Mouse (Mus musculus) megakaryocyte progenitor cell, adult 5-6 weeks (primary cell): ENCODE results near the gene Phldb3. TPM values are rescaled to one million over a fixed set of nuclear protein-coding genes. Genes with fewer than 3 reads are reported as not detected.
"Not testable (repeated sequence)": the region's sequence is repeated elsewhere in the genome, so short reads cannot be mapped to it uniquely, and the experiment has no call there.

Source experiments
- ATAC-seq: replicated peaks from 2 replicates; pipeline ENCODE4 v1.8.0; 2016; ENCODE audit warnings: mild to moderate bottlenecking, moderate TSS enrichment, inconsistent platforms; ENCODE audit not compliant: poor library complexity
- total RNA-seq, 2 experiments: library from RNA; stranded (forward) in 1 of 2; stranded (reverse) in 1 of 2; fragments of 157-497, 149-512 nt in 1 of 2; fragments of 200-1000 nt in 1 of 2; gene quantifications; 2 replicates each; pipeline versions ENCODE4 v1.2.3 to v1.2.4; 2015 to 2017

Phldb3 gene
- total RNA-seq, 2 experiments from 2014 or later: 4.5 to 11.5 TPM

- ATAC-seq: peak; percentile 70
These were observed 16.8 kb upstream of the Phldb3 start for GRCm38 (mm10) chr7:24593621-24594308.

DNA sequence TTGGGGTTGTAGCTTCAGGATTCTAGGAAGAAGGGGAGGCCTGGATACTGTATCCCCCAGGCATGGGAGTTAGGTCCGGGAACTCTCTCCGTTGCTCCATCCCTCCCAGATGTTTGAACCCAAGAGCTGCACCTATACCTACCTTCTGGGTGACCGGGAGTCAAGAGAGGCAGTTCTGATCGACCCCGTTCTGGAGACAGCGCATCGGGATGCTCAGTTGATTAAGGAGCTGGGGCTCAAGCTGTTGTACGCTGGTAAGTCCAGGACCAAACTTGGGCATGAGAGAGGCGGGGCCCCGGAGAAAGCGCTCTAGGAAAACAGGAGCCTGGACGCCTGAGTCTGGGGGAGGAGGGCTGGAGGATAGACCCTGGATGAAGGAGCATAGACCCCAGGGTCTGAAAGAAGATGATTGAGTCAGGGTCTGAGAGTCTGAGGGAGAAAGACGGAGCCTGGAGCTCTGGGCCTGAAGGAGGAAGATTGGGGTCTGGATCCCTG, 16.2 kb upstream of the Phldb3 start:
- no peak for ATAC-seq

DNA sequence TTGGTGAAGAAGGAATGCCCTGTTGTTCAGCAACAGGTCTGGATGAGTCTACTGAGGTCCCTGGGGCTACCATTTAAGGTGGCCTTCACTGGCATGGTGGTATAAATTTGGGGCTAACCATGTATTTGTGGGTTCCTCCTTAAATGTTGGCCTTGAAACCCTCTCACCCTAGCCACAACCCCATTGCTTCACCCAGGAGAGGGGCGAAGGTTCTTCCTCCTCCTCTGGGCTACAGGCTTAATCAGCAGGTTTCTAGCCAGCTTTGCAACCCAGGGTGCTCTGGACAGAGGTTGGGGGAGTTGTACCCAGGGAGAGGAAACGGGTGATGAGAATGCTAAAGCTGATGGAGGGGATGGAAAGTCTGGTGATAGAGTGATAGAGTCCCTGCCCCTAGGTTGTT, 15.1 kb upstream of the Phldb3 start:
- peak; percentile 61 for ATAC-seq

DNA sequence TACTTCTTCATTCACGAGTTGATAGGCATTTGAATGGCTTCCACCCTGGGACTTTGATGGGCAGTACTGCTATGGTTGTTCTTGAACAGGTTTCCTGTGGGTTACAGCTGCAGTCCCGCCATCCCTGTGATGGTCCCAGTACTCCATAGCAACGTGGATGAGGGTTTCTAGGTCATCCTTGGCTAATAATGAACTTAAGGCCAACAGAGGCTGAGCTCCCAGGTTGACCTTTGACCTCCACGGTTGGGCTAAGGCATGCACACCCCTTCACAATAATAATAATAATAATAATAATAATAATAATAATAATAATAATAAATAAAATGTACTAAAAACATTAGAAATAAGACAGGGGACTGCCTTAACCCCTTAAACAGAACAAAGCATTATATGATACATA, 12.4 kb upstream of the Phldb3 start:
- no peak for ATAC-seq

DNA sequence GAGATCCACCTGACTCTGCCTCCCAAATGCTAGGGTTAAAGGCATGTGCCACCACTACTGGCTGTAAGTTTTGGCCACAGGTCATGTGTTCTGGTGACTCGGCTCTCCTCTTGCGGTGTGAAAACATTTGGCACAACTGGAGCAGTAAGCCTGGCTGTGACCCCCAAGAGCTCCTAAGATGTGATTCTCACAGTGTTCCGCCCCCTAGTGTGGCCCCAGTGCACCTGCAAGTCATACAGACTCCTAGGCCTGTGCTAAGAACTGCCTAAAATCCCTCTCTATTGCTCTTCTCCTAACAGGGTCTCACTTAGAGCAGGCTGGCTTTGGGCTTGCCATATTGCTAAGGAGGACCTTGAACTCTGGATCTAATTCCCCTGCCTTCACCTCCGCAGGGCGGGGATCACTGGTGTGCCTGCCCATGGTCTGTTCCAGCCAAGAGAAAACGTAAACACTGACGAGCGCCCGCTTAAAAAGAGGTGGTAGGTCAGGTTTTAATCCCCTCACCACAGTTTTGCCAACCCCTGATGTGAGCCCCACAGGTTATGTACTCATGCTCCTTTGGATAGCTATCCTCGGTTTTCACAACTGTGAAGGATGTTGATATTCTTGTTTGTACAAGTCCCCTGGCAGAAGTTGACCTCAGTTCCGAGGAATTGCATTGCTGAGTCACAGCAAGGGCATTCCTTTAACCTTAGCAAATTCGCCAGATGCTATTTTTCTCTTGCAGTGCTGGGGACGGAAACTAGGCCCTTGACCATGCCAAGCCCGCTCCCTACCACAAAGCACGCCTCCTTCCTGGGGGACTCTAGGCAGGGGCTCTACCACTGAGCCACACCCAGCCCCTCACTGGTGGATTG, 11.1 kb upstream of the Phldb3 start:
- ATAC-seq: 0 out of 2 replicates have a peak, but pooled peaks have one; percentile 40

DNA sequence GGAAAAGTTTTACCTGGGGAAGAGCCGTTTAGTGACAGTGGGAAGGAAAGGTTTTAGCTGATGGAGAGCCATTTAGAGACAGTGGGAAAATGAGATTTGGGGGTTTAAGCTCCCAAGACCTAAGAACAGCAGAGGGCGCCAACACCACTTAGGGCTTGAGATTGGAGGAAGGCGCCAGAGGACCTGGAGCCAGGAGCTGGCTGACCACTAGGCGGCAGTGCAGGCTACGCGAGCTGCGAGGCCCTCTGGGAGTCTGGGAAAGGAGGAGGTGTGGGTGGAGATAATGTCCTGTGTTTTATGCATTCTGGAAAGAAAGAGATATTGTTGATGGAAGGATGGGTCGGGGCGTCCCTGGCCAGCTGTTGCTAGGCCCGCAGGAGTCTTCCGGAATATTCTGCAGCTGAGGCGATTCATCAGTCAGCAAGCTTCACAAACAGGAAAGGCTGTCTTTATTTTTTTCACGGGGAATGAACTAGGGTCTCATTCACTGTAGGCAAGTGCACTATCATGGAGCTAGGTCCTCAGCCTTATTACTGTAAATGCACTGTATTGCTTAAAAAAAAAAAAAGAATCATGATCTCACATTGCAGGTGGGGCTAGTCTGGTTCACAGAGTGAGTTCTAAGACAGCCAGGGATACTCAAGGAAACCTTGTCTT, 9.5 kb upstream of the Phldb3 start:
- ATAC-seq: peak; percentile 100

- ATAC-seq: no peak
These were observed 5.0 kb upstream of the Phldb3 start for GRCm38 (mm10) chr7:24605561-24605960.

- ATAC-seq: no peak
These were observed 4.5 kb upstream of the Phldb3 start for GRCm38 (mm10) chr7:24606046-24606445.

DNA sequence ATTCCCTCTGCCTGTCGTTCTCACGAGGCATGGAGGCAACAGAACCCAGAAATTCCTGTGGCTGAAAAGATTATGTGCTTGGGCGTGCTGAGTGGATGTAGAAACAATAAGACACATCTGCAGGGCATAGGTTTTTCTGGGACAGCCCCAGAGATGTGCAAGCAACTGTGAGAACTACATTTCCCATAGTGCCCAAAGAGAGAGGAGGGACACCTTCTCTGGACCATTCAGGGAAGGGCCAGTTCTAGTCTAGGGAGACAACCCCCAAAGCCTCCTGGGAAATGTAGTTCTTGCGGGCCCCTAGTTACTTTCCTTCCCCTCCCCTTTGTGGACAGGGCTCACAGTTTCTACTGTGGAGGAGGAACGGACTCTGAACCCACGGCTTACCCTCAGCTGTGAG, 2.5 kb upstream of the Phldb3 start:
- peak; percentile 77 for ATAC-seq

DNA sequence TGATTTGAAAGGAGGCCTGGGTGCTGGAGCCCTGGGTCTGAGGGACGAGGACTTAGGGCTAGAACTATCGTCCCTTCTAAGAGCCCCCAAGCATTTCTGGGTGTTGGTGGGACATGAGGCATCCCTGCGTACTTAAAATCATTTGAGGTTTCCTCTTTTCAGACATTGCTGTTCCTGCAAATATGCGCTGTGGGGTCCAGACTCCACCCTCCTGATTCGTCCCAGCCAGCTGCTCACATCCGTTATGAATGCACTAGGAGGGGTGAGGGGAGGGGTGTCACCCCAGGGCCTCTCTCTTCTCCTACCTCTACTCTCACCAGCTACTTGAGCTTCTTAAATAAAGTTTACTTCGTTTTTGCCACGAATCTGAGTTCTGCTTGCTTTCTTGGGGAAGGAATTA, 2.0 kb upstream of the Phldb3 start:
- ATAC-seq: peak; percentile 24; the same call in 1 of the 2 replicates

DNA sequence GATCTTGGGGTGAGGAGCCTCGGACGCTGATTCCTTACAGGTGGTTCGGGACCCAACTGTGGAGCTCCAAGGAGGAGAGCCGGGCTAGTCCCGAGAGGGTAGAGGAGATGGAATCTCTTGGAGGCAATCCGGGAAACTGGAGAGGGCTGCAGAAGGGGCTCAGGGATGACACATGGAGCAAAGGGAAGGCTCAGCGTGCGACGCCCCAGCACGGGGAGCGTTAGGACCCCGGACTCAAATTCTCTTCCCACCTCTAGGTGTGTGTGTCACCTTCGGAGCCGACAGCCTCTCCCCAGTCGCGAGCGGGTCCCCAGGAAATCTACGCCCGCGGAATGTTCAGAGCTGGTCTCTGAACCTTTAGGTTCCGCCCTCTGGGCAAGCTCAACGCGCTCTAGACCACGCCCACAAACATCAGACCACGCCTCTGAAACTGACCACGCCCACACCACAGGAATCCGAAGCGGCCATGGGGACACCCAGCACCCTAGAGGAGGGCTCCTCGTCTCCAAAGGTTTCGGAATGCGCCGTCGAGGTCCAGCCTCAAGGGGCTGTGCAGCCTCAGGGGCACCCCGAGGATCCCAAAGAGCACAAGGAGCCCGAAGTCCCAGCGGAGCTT, 424 bp downstream of the Phldb3 start:
- ATAC-seq: peak; percentile 79

DNA sequence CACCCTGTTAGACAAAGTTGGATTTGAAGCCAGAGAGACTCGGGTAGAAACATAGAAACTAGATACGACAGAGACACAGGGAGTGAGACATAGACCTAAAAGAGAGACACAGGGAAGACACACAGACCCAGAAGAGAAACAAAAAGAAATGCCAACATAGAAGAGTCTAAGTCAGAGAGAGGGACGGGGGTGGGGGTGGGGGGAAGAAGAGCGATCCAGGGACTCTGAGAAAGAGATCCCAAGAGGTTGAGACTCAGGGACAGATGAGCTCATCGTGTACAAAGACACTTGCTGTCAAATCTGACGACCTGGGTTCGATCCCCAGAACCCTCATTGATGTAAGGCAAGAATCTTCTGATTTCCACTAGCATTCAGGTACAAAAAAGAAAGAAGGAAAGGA, 1.1 kb downstream of the Phldb3 start:
- no peak for ATAC-seq

DNA sequence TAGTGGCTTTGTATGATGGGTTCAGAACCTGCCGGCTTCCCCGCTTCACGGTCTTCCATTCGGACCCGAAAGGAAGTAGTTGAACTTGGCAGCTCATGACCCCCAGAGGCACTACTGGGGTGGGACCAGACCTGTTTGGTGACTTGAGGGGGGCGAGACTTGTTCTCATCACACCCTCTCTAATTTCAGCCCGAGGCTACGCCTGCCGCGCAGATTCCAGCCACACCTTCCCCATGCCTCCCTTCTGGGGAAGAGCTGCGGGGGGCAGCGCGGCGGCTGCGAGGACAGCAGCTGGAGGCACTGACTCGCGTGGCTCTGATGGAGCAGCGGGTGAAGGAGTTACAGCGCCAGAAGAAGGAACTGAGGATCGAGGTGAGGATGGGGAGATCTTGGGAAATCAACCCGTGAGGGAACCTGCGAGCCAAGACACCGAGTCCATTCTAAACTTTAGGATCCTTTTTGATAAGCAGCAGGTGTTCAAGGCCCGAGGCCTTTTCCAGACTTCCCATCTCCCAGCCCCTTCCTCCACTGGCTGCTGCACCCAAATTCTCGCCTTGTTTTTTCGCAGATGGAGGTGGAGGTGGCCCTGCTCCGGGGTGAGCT, 1.8 kb downstream of the Phldb3 start:
- ATAC-seq: no peak

- no peak for ATAC-seq
These were observed 4.3 kb downstream of the Phldb3 start for GRCm38 (mm10) chr7:24614816-24615215.

DNA sequence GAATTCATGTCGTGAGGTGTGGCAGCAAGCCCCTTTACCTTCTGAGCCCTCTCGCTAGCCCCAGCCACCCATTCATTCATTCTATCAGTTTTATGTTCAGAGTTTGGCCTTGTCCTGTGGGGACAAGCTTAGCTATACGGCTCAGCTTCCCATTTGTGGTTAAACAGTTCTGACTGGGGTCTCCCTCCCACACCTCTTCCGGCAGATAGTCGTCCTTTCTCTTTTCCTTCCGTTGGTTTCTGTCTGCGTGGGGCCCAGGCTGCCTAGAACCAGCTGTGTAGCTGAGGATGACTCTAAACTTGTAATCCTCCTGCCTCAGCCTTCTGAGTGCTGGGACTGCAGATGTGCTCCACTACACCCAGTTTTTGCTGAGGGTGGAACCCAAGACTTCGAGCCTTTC, 7.2 kb downstream of the Phldb3 start:
- ATAC-seq: peak; percentile 86

DNA sequence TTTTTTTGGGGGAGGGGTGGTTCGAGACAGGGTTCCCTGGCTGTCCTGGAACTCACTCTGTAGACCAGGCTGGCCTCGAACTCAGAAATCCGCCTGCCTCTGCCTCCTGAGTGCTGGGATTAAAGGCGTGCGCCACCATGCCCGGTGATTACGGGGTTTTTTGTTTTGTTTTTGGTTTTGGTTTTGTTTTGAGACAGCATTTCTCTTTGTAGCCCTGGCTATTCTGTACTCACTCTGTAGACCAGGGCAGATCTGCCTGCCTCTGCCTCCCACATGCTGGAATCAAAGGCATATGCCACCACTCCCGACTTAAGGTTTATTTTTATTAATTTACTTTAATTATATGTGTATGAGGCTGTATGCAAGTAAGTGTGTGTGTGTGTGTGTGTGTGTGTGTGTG, 7.8 kb downstream of the Phldb3 start:
- not testable (repeated sequence) for ATAC-seq

GRCm38 (mm10) chr7:24619671-24620397, 9.3 kb downstream of the Phldb3 start:
- no peak for ATAC-seq

GRCm38 (mm10) chr7:24621193-24621592, 10.6 kb downstream of the Phldb3 start:
- 0 out of 2 replicates have a peak, but pooled peaks have one; percentile 38 for ATAC-seq

- no peak for ATAC-seq
These were observed 12.4 kb downstream of the Phldb3 start for GRCm38 (mm10) chr7:24622967-24623366.
